Mouse (Mus musculus) spleen, adult 2 months (tissue): ENCODE data around the gene Etfrf1. TPM values are rescaled to one million over a fixed set of nuclear protein-coding genes. Genes with fewer than 3 reads are reported as not detected.

Experiments
- DNase-seq, 2 experiments: peaks; one replicate each; pipeline versions ENCODE4 v3.0.0 to v3.0.0-alpha.2; 2012 to 2021; ENCODE audit warnings: low spot score in 2 of 2, low read depth in 1 of 2
- H3K27ac ChIP-seq: fragments of 200-500 bp; 2 replicates; pipeline ENCODE4 v1.5.1; 2012; ENCODE audit warnings: low read length, inconsistent platforms; ENCODE audit not compliant: insufficient read depth
- H3K27me3 ChIP-seq: fragments of 200-500 bp; 2 replicates; pipeline ENCODE4 v1.6.1; 2012; ENCODE audit warnings: mild to moderate bottlenecking, moderate library complexity, low read length, inconsistent platforms; ENCODE audit not compliant: control insufficient read depth, insufficient read depth
- H3K36me3 ChIP-seq: fragments of 200-500 bp; 2 replicates; pipeline ENCODE4 v1.6.1; 2012; ENCODE audit warnings: mild to moderate bottlenecking, low read length, inconsistent platforms; ENCODE audit not compliant: control insufficient read depth, insufficient read depth
- H3K4me1 ChIP-seq: fragments of 200-500 bp; 2 replicates; pipeline ENCODE4 v1.6.1; 2011; ENCODE audit warnings: inconsistent platforms; ENCODE audit not compliant: control insufficient read depth, insufficient read depth, insufficient read length
- H3K4me3 ChIP-seq: fragments of 200-500 bp; 2 replicates; pipeline ENCODE4 v1.5.1; 2011; ENCODE audit warnings: mild to moderate bottlenecking, inconsistent platforms; ENCODE audit not compliant: insufficient read depth, insufficient read length; ENCODE audit errors: extremely low read depth
- CTCF ChIP-seq: fragments of 200-500 bp; IDR thresholded peaks from 2 replicates; pipeline ENCODE4 v1.5.1; 2011; ENCODE audit warnings: mild to moderate bottlenecking, inconsistent platforms; ENCODE audit not compliant: insufficient read depth, insufficient read length, insufficient replicate concordance; ENCODE audit errors: extremely low read depth
- POLR2A ChIP-seq: fragments of 200-500 bp; IDR thresholded peaks from 2 replicates; pipeline ENCODE4 v1.6.1; 2011; ENCODE audit warnings: low read depth, low read length, inconsistent platforms
- WGBS: fragments of 180-500 bp; shearing (Covaris S2); methylation state at CpG from one replicate; pipeline ENCODE4 v1.1.7; 2018; 5-methylcytosine and 5-hydroxymethylcytosine counted together
- polyA plus RNA-seq: library from polyadenylated mRNA; depleted of rRNA; stranded (reverse); fragments of >200 nt; gene quantifications from 2 replicates; pipeline ENCODE4 v1.2.3, GENCODE M21; 2012; rRNA removed

Gene Etfrf1
- polyA plus RNA-seq = 1.5 and 2.3 TPM in 2 replicates

- H3K27me3 ChIP-seq = no peaks in the 10 kb centered on the region
- WGBS = under 1% methylated on average over 36 of the region's 36 CpGs
- TF ChIP-seq POLR2A = peak; percentile 94
- no peak for TF ChIP-seq CTCF
- H3K4me1 ChIP-seq = no peaks in the 10 kb centered on the region; the same call in 1 of the 2 replicates
- peak within 1 kb of the TSS; percentile 83 for H3K4me3 ChIP-seq
- H3K27ac ChIP-seq = peak within 1 kb of the TSS; percentile 90
- DNase-seq = peak; percentile 97 to 99
- H3K36me3 ChIP-seq = no peaks in the 10 kb centered on the region; the same call in 1 of the 2 replicates
Observed at GRCm38 (mm10) chr6:145210816-145211338, at the start of gene Etfrf1, which contains the start of gene Casc1. Gene Etfrf1, plus strand, starts transcription at chr6:145211134. Gene Casc1, minus strand, starts transcription at chr6:145211005.

GRCm38 (mm10) chr6:145171892-145172606 lies 38.9 kb upstream of the Etfrf1 start:
- no peak for DNase-seq
- H3K36me3 ChIP-seq = peaks cover 41% of the 10 kb centered on the region
- TF ChIP-seq CTCF = no peak
- no peak for TF ChIP-seq POLR2A

GRCm38 (mm10) chr6:145173781-145174191 lies 37.1 kb upstream of the Etfrf1 start:
- Histone ChIP-seq H3K27me3 (no peaks in the 10 kb centered on the region), H3K27ac (no peak overlapping the region), H3K4me3 (no peak overlapping the region), H3K36me3 (peaks cover 37% of the 10 kb centered on the region), H3K4me1 (no peaks in the 10 kb centered on the region)
- no peak for DNase-seq
- TF ChIP-seq POLR2A (no peak), CTCF (no peak)
- 75% methylated on average over 11 of the region's 11 CpGs for WGBS

More at GRCm38 (mm10) chr6:145171892-145172606, 38.9 kb upstream of the Etfrf1 start:
- no peaks in the 10 kb centered on the region for H3K4me1 ChIP-seq
- no peak overlapping the region for H3K4me3 ChIP-seq
- 94% methylated on average over 14 of the region's 14 CpGs for WGBS
- H3K27ac ChIP-seq = no peak overlapping the region
- no peaks in the 10 kb centered on the region for H3K27me3 ChIP-seq

GRCm38 (mm10) chr6:145175571-145175981 lies 35.4 kb upstream of the Etfrf1 start:
- TF ChIP-seq POLR2A (no peak), CTCF (no peak)
- no peaks in the 10 kb centered on the region for H3K27me3 ChIP-seq
- no peak overlapping the region for H3K4me3 ChIP-seq
- DNase-seq = no peak
- peaks cover 35% of the 10 kb centered on the region for H3K36me3 ChIP-seq
- 78% methylated on average over 9 of the region's 9 CpGs for WGBS
- no peaks in the 10 kb centered on the region for H3K4me1 ChIP-seq
- H3K27ac ChIP-seq = no peak overlapping the region

GRCm38 (mm10) chr6:145176474-145176873 lies 34.5 kb upstream of the Etfrf1 start:
- DNase-seq = no peak
- no peaks in the 10 kb centered on the region for H3K4me1 ChIP-seq
- H3K27ac ChIP-seq = no peak overlapping the region
- H3K36me3 ChIP-seq = peaks cover 30% of the 10 kb centered on the region
- WGBS = 90% methylated on average over 10 of the region's 10 CpGs
- TF ChIP-seq POLR2A (no peak), CTCF (no peak)
- no peak overlapping the region for H3K4me3 ChIP-seq
- H3K27me3 ChIP-seq = no peaks in the 10 kb centered on the region

GRCm38 (mm10) chr6:145179665-145180064 lies 31.3 kb upstream of the Etfrf1 start:
- Histone ChIP-seq H3K27ac (no peak overlapping the region), H3K4me3 (no peak overlapping the region), H3K36me3 (peaks cover 6% of the 10 kb centered on the region), H3K4me1 (no peaks in the 10 kb centered on the region), H3K27me3 (no peaks in the 10 kb centered on the region)
- 48% methylated on average over 6 of the region's 6 CpGs for WGBS
- TF ChIP-seq POLR2A (no peak), CTCF (peak; percentile 49; the same call in 1 of the 2 replicates)
- peak; percentile 26 to 60 for DNase-seq

GRCm38 (mm10) chr6:145182044-145182443 lies 28.9 kb upstream of the Etfrf1 start:
- no peak overlapping the region for H3K27ac ChIP-seq
- no peak overlapping the region for H3K4me3 ChIP-seq
- no peak for DNase-seq
- H3K36me3 ChIP-seq = no peaks in the 10 kb centered on the region
- no peak for TF ChIP-seq CTCF
- TF ChIP-seq POLR2A = no peak
- no peaks in the 10 kb centered on the region for H3K27me3 ChIP-seq
- no peaks in the 10 kb centered on the region for H3K4me1 ChIP-seq
- WGBS = 72% methylated on average over 8 of the region's 8 CpGs
